Mouse (Mus musculus) embryonic facial prominence, embryonic 13.5 days (tissue): Measurements from ENCODE around the gene Edar. TPM values are rescaled to one million over a fixed set of nuclear protein-coding genes. Genes with fewer than 3 reads are reported as not detected.
A peak's percentile ranks its signal among the peaks of the same experiment; 100 is the strongest.

Source experiments
- ATAC-seq: fragments of 200-750 bp; cut with Nextera tagmentation; 2 replicates; pipeline ENCODE4 v1.8.0; 2017; ENCODE audit warnings: low read depth; ENCODE audit not compliant: insufficient number of reproducible peaks, insufficient read depth, low FRiP score, low TSS enrichment
- H3K27ac ChIP-seq: fragments of 300-500 bp; sonication (generic); 2 replicates; pipeline ENCODE4 v1.5.1; 2015; ENCODE audit warnings: moderate library complexity, mild to moderate bottlenecking, inconsistent platforms
- H3K27me3 ChIP-seq: fragments of 300-500 bp; sonication (generic); 2 replicates; pipeline ENCODE4 v1.6.1; 2015; ENCODE audit warnings: mild to moderate bottlenecking, inconsistent platforms
- H3K36me3 ChIP-seq: fragments of 300-500 bp; sonication (generic); 2 replicates; pipeline ENCODE4 v1.6.1; 2015; ENCODE audit warnings: mild to moderate bottlenecking, inconsistent platforms
- H3K4me1 ChIP-seq: fragments of 300-500 bp; sonication (generic); 2 replicates; pipeline ENCODE4 v1.6.1; 2015; ENCODE audit warnings: inconsistent platforms
- H3K4me2 ChIP-seq: fragments of 300-500 bp; sonication (generic); 2 replicates; pipeline ENCODE4 v1.6.1; 2015; ENCODE audit warnings: moderate library complexity, mild to moderate bottlenecking, inconsistent platforms
- H3K4me3 ChIP-seq: fragments of 300-500 bp; sonication (generic); 2 replicates; pipeline ENCODE4 v1.5.1; 2015; ENCODE audit warnings: mild to moderate bottlenecking, inconsistent platforms
- H3K9ac ChIP-seq: fragments of 300-500 bp; sonication (generic); 2 replicates; pipeline ENCODE4 v1.6.1; 2015; ENCODE audit warnings: mild to moderate bottlenecking, inconsistent platforms
- H3K9me3 ChIP-seq: fragments of 300-500 bp; sonication (generic); 2 replicates; pipeline ENCODE4 v1.6.1; 2016; ENCODE audit warnings: inconsistent platforms
- WGBS: fragments of 180-500 bp; shearing (Covaris S2); methylation state at CpG from one replicate; pipeline ENCODE4 v1.1.7; 2015; ENCODE audit warnings: mixed read lengths; 5-methylcytosine and 5-hydroxymethylcytosine counted together
- polyA plus RNA-seq: library from polyadenylated mRNA; unstranded; fragments of >200 nt; fragmentation: Nextera tagmentation; extraction: Ambion mirVana; gene quantifications from 2 replicates; pipeline ENCODE4 v1.2.1, GENCODE M21; 2015

Edar gene
- polyA plus RNA-seq, 1 experiment from 2014 or later: 3.3 TPM

GRCm38 (mm10) chr10:58648787-58649186 lies 26.7 kb downstream of the Edar start:
- no peaks in the 10 kb centered on the region for H3K27me3 ChIP-seq
- no peaks in the 10 kb centered on the region; the same call in 1 of the 2 replicates for H3K9me3 ChIP-seq
- no peak overlapping the region for H3K4me2 ChIP-seq
- no peak overlapping the region for H3K9ac ChIP-seq
- H3K4me3 ChIP-seq: no peak overlapping the region
- peaks cover 28% of the 10 kb centered on the region for H3K4me1 ChIP-seq
- H3K36me3 ChIP-seq: no peaks in the 10 kb centered on the region
- ATAC-seq: no peak
- WGBS: 70% methylated on average over 5 of the region's 5 CpGs
- no peak overlapping the region for H3K27ac ChIP-seq

GRCm38 (mm10) chr10:58644671-58645070 lies 30.8 kb downstream of the Edar start:
- H3K4me3 ChIP-seq: no peak overlapping the region
- no peak overlapping the region for H3K4me2 ChIP-seq
- no peak for ATAC-seq
- peaks cover 24% of the 10 kb centered on the region for H3K4me1 ChIP-seq
- H3K36me3 ChIP-seq: no peaks in the 10 kb centered on the region
- no peaks in the 10 kb centered on the region for H3K27me3 ChIP-seq
- H3K27ac ChIP-seq: no peak overlapping the region
- WGBS: 64% methylated on average over 5 of the region's 5 CpGs
- no peak overlapping the region for H3K9ac ChIP-seq
- H3K9me3 ChIP-seq: no peaks in the 10 kb centered on the region; the same call in 1 of the 2 replicates

GRCm38 (mm10) chr10:58644194-58644593 lies 31.3 kb downstream of the Edar start:
- H3K4me1 ChIP-seq: peaks cover 24% of the 10 kb centered on the region

GRCm38 (mm10) chr10:58643001-58643400 lies 32.5 kb downstream of the Edar start:
- Histone ChIP-seq H3K4me3 (no peak overlapping the region), H3K27ac (no peak overlapping the region), H3K9me3 (no peaks in the 10 kb centered on the region), H3K9ac (no peak overlapping the region), H3K36me3 (no peaks in the 10 kb centered on the region), H3K4me2 (no peak overlapping the region), H3K4me1 (peaks cover 24% of the 10 kb centered on the region), H3K27me3 (no peaks in the 10 kb centered on the region)
- ATAC-seq: no peak
- 68% methylated on average over 9 of the region's 9 CpGs for WGBS

More at GRCm38 (mm10) chr10:58644194-58644593, 31.3 kb downstream of the Edar start:
- no peaks in the 10 kb centered on the region for H3K27me3 ChIP-seq
- no peaks in the 10 kb centered on the region for H3K36me3 ChIP-seq
- no peak overlapping the region for H3K27ac ChIP-seq
- no peaks in the 10 kb centered on the region for H3K9me3 ChIP-seq
- no peak for ATAC-seq
- H3K4me2 ChIP-seq: no peak overlapping the region
- no peak overlapping the region for H3K4me3 ChIP-seq
- WGBS: 83% methylated on average over 7 of the region's 7 CpGs
- H3K9ac ChIP-seq: no peak overlapping the region

GRCm38 (mm10) chr10:58641631-58642030 lies 33.8 kb downstream of the Edar start:
- Histone ChIP-seq H3K9me3 (no peaks in the 10 kb centered on the region), H3K9ac (no peak overlapping the region), H3K27me3 (no peaks in the 10 kb centered on the region), H3K36me3 (no peaks in the 10 kb centered on the region), H3K4me1 (peaks cover 28% of the 10 kb centered on the region), H3K27ac (peak overlapping the region; percentile 72; the same call in 1 of the 2 replicates), H3K4me2 (peak overlapping the region; percentile 33; the same call in 1 of the 2 replicates), H3K4me3 (no peak overlapping the region)
- WGBS: 47% methylated on average over 10 of the region's 10 CpGs
- peak; percentile 8; the same call in 1 of the 2 replicates for ATAC-seq

GRCm38 (mm10) chr10:58640446-58641400 lies 34.7 kb downstream of the Edar start:
- Histone ChIP-seq H3K9ac (no peak overlapping the region), H3K27ac (peak overlapping the region; percentile 72; the same call in 1 of the 2 replicates), H3K4me2 (peak overlapping the region; percentile 33; the same call in 1 of the 2 replicates), H3K9me3 (no peaks in the 10 kb centered on the region), H3K4me3 (no peak overlapping the region), H3K4me1 (peaks cover 32% of the 10 kb centered on the region), H3K27me3 (no peaks in the 10 kb centered on the region), H3K36me3 (no peaks in the 10 kb centered on the region)
- WGBS: 44% methylated on average over 19 of the region's 19 CpGs
- ATAC-seq: 0 out of 2 replicates have a peak, but pooled peaks have one; percentile 52

GRCm38 (mm10) chr10:58639291-58639690 lies 36.2 kb downstream of the Edar start:
- no peaks in the 10 kb centered on the region for H3K9me3 ChIP-seq
- no peak for ATAC-seq
- H3K36me3 ChIP-seq: no peaks in the 10 kb centered on the region
- WGBS: 74% methylated on average over 6 of the region's 6 CpGs
- no peak overlapping the region for H3K9ac ChIP-seq
- H3K4me2 ChIP-seq: no peak overlapping the region
- H3K27me3 ChIP-seq: no peaks in the 10 kb centered on the region
- peaks cover 28% of the 10 kb centered on the region for H3K4me1 ChIP-seq
- no peak overlapping the region for H3K27ac ChIP-seq
- H3K4me3 ChIP-seq: no peak overlapping the region

- no peaks in the 10 kb centered on the region for H3K27me3 ChIP-seq
- 38% methylated on average over 7 of the region's 7 CpGs for WGBS
- H3K27ac ChIP-seq: no peak overlapping the region
- H3K4me3 ChIP-seq: no peak overlapping the region
- H3K9ac ChIP-seq: no peak overlapping the region
- no peak overlapping the region for H3K4me2 ChIP-seq
- peaks cover 13% of the 10 kb centered on the region for H3K4me1 ChIP-seq
- no peaks in the 10 kb centered on the region for H3K9me3 ChIP-seq
- ATAC-seq: no peak
- no peaks in the 10 kb centered on the region for H3K36me3 ChIP-seq
These were observed 38.9 kb downstream of the Edar start for GRCm38 (mm10) chr10:58636431-58637080.

GRCm38 (mm10) chr10:58633507-58633906 lies 41.9 kb downstream of the Edar start:
- Histone ChIP-seq H3K27me3 (no peaks in the 10 kb centered on the region), H3K9ac (no peak overlapping the region), H3K4me1 (peaks cover 7% of the 10 kb centered on the region), H3K36me3 (no peaks in the 10 kb centered on the region), H3K4me2 (no peak overlapping the region), H3K4me3 (no peak overlapping the region), H3K27ac (no peak overlapping the region), H3K9me3 (no peaks in the 10 kb centered on the region)
- WGBS: 81% methylated on average over 2 of the region's 2 CpGs
- no peak for ATAC-seq

GRCm38 (mm10) chr10:58627569-58627968 lies 47.9 kb downstream of the Edar start:
- ATAC-seq: 0 out of 2 replicates have a peak, but pooled peaks have one; percentile 13

GRCm38 (mm10) chr10:58624848-58625711 lies 50.4 kb downstream of the Edar start:
- Histone ChIP-seq H3K4me2 (no peak overlapping the region), H3K27ac (no peak overlapping the region), H3K27me3 (no peaks in the 10 kb centered on the region), H3K4me3 (no peak overlapping the region), H3K36me3 (no peaks in the 10 kb centered on the region), H3K9me3 (no peaks in the 10 kb centered on the region), H3K9ac (no peak overlapping the region; the same call in 1 of the 2 replicates), H3K4me1 (no peaks in the 10 kb centered on the region)
- 63% methylated on average over 12 of the region's 12 CpGs for WGBS
- no peak for ATAC-seq

More at GRCm38 (mm10) chr10:58627569-58627968, 47.9 kb downstream of the Edar start:
- no peaks in the 10 kb centered on the region for H3K4me1 ChIP-seq
- no peak overlapping the region for H3K4me2 ChIP-seq
- no peaks in the 10 kb centered on the region for H3K36me3 ChIP-seq
- no peak overlapping the region for H3K4me3 ChIP-seq
- no peaks in the 10 kb centered on the region for H3K27me3 ChIP-seq
- no peak overlapping the region for H3K27ac ChIP-seq
- H3K9ac ChIP-seq: no peak overlapping the region
- no peaks in the 10 kb centered on the region for H3K9me3 ChIP-seq
